Comparison of ENCODE assay signal across 12 mouse cellular contexts in the genomic region with DNA sequence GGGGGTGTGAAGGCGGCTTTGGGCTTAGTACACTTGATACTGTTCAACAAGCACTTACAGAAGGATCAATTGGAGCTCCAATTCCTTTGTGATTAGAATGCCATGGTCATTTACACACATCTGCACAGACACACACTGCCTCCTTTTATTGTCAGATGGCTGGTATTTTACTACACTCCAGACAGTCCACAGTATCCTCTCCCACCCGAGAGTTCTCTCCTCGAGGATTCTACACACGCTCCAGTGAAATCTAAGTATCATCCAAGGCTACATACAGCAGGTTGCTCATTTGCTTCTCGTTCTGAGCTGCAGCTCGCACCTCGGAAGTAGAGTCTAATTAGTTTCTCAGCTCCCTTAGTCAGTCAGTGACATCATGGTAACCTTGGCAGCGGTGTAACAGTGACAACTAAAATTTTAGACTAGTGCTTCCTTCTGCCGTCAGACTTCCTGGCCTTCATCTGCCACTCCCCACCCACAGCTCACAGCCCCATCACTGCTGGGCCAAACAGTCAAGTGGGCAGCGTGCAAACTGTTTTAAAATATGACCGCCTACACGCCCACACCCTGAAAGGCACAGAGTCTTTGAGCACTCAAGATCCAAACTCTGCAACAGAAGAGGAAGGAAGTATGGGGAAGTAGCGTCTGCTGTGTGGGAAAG.
DNase-seq lines count a peak whose midpoint lies in the region; ATAC-seq and TF ChIP-seq lines count a peak whose summit lies in the region.
"Had no signal": no experiment of that assay in that cellular context is flagged by ENCODE, and none has a peak within 500 bp of the region (broad histone marks: within the 10 kb centered on the region; RNA-seq: fewer than 3 reads in every experiment).

No protein-coding gene starts in this region.

- no peak for TF ChIP-seq POLR2A in bone marrow macrophage, adult 2 months (IDR thresholded peaks at IDR 0.05; ENCODE audit: borderline replicate concordance, low read depth, low read length)

- 66% methylated on average over 13 of the region's 13 CpGs for WGBS in hindbrain, postnatal 0 days
- 81% methylated on average over 13 of the region's 13 CpGs for WGBS in hindbrain, embryonic 11.5 days

- no peaks in the 10 kb centered on the region for H3K36me3 ChIP-seq in hindbrain, postnatal 0 days (ENCODE audit: insufficient read depth, low read length)
- no peaks in the 10 kb centered on the region for H3K36me3 ChIP-seq in hindbrain, embryonic 11.5 days (ENCODE audit: control insufficient read depth, insufficient read depth, low read length)

- DNase-seq in hindbrain, postnatal 0 days (ENCODE audit: low spot score) = no peak
- no peak for DNase-seq in hindbrain, embryonic 11.5 days (ENCODE audit: low spot score)
- DNase-seq in A20 (ENCODE audit: low read depth, low spot score) = peak; percentile 63
- DNase-seq in lung, postnatal 4 days = peak; percentile 18 to 44
- no peak for DNase-seq in layer of hippocampus, postnatal 14 days (ENCODE audit: low spot score in 2 of 2)
- DNase-seq in kidney, adult 9 months = no peak
- DNase-seq in spleen, postnatal 10 days (ENCODE audit: low spot score in 2 of 2) = no peak
- DNase-seq: kidney, adult 8-10 months; layer of hippocampus, postnatal 36 days had no signal

- H3K4me3 ChIP-seq in hindbrain, postnatal 0 days (ENCODE audit: low read length) = no peak overlapping the region
- no peak overlapping the region for H3K4me3 ChIP-seq in hindbrain, embryonic 11.5 days (ENCODE audit: low read depth, low read length)
- peak overlapping the region; percentile 24; the same call in 1 of the 2 replicates for H3K4me3 ChIP-seq in bone marrow macrophage, adult 2 months (ENCODE audit: insufficient read depth, low read length)
- H3K4me3 ChIP-seq: heart, embryonic 13.5 days had no signal

- no peaks in the 10 kb centered on the region for H3K4me1 ChIP-seq in hindbrain, postnatal 0 days (ENCODE audit: insufficient read depth, low read length)
- H3K4me1 ChIP-seq in hindbrain, embryonic 11.5 days (replicated peaks; ENCODE audit: control insufficient read depth, insufficient read depth, low read length) = no peaks in the 10 kb centered on the region
- H3K4me1 ChIP-seq in bone marrow macrophage, adult 2 months (ENCODE audit: control insufficient read depth, insufficient read depth, low read length) = peaks cover 3% of the 10 kb centered on the region; the same call in 1 of the 2 replicates

- H3K9ac ChIP-seq in hindbrain, postnatal 0 days (replicated peaks; ENCODE audit: low read length) = no peak overlapping the region
- H3K9ac ChIP-seq in hindbrain, embryonic 11.5 days (ENCODE audit: low read depth, low read length) = no peak overlapping the region
- H3K9ac ChIP-seq: heart, embryonic 13.5 days; liver, embryonic 14.5 days had no signal

- peak; percentile 48 for ATAC-seq in hindbrain, postnatal 0 days
- ATAC-seq in hindbrain, embryonic 11.5 days (ENCODE audit: low FRiP score) = no peak

- H3K9me3 ChIP-seq in hindbrain, postnatal 0 days (ENCODE audit: low read length) = no peaks in the 10 kb centered on the region
- H3K9me3 ChIP-seq in hindbrain, embryonic 11.5 days (ENCODE audit: control insufficient read depth, low read length) = no peaks in the 10 kb centered on the region
- H3K9me3 ChIP-seq: heart, embryonic 13.5 days had no signal

- no peak overlapping the region for H3K27ac ChIP-seq in hindbrain, postnatal 0 days
- H3K27ac ChIP-seq in hindbrain, embryonic 11.5 days (ENCODE audit: low read depth, low read length) = no peak overlapping the region
- H3K27ac ChIP-seq in bone marrow macrophage, adult 2 months (ENCODE audit: insufficient read depth, low read depth, low read length) = no peak overlapping the region
- H3K27ac ChIP-seq: heart, embryonic 13.5 days; liver, embryonic 14.5 days had no signal

- H3K27me3 ChIP-seq in hindbrain, postnatal 0 days (ENCODE audit: insufficient read depth, low read length) = no peaks in the 10 kb centered on the region
- no peaks in the 10 kb centered on the region for H3K27me3 ChIP-seq in hindbrain, embryonic 11.5 days (ENCODE audit: control insufficient read depth, insufficient read depth, low read length)
- H3K27me3 ChIP-seq: heart, embryonic 13.5 days had no signal

- no peak for TF ChIP-seq CTCF in hindbrain, postnatal 0 days (IDR thresholded peaks at IDR 0.05; ENCODE audit: low read depth)
- no peak for TF ChIP-seq CTCF in bone marrow macrophage, adult 2 months (IDR thresholded peaks at IDR 0.05; ENCODE audit: low read depth, low read length)

- H3K4me2 ChIP-seq in hindbrain, postnatal 0 days (ENCODE audit: low read depth, low read length) = no peak overlapping the region
- no peak overlapping the region for H3K4me2 ChIP-seq in hindbrain, embryonic 11.5 days (replicated peaks; ENCODE audit: low read depth, low read length)
- H3K4me2 ChIP-seq: heart, embryonic 13.5 days had no signal

Comparison
In these comparisons a context has a peak if more than half of its experiments do, and no peak if none do; other contexts are left out.
1. DNase-seq: peak in A20 (single experiment) and lung, postnatal 4 days (2 of 2); none in hindbrain, postnatal 0 days (single experiment), hindbrain, embryonic 11.5 days (single experiment), layer of hippocampus, postnatal 14 days (0 of 2), kidney, adult 9 months (single experiment) and spleen, postnatal 10 days (0 of 2).